Mouse (Mus musculus) layer of hippocampus, adult 9-10 months (tissue): ENCODE data around the gene Stk32c.

Source experiments
- DNase-seq: peaks from one replicate; pipeline ENCODE4 v3.0.0; 2022; ENCODE audit warnings: low spot score

Stk32c gene

GRCm38 (mm10) chr7:139139921-139140461, 73.1 kb downstream of the Stk32c start:
- no peak for DNase-seq

GRCm38 (mm10) chr7:139136906-139137491, 76.1 kb downstream of the Stk32c start:
- no peak for DNase-seq

GRCm38 (mm10) chr7:139135236-139135635, 77.9 kb downstream of the Stk32c start:
- DNase-seq, result no peak

DNA sequence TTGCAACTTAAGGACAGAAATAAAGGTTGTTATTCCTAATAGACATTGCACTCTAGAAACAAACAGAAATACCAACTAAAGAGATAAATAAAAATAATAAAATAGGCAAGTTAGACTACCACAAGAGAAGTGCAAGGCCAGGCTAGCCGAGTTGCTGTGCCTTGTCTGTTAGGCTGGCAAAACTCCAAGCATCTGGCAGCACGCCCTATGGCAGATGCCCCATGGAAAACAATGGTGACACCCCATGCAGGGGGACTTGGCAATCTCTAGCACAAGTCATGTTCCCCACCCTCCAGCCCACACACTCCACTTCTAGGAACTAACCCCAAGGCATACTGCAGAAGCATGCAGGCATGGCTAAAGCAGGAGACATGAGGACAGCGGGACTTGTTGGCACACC, 79.7 kb downstream of the Stk32c start:
- DNase-seq, result no peak

- DNase-seq, result no peak
These were observed 81.6 kb downstream of the Stk32c start for GRCm38 (mm10) chr7:139131538-139131937.

DNA sequence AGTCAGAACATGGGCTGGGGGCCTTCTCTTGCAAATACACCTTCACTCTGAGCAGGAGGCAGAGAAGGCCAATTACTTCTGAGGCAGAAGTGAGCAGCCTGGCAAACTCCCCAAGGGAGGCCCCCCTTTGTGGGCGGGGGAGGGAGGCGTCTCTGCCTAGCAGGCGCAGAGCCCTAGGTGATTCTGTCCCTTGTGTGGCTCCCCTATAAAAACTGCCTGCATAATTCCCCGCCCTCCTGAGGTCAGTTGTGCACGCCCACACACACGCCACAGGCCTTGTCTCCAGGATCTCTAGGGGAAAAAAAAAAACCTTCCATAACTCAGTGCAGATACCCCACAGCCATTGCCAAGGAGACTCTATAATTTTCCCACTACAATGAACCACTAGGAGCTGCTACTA, 82.7 kb downstream of the Stk32c start:
- no peak for DNase-seq

DNA sequence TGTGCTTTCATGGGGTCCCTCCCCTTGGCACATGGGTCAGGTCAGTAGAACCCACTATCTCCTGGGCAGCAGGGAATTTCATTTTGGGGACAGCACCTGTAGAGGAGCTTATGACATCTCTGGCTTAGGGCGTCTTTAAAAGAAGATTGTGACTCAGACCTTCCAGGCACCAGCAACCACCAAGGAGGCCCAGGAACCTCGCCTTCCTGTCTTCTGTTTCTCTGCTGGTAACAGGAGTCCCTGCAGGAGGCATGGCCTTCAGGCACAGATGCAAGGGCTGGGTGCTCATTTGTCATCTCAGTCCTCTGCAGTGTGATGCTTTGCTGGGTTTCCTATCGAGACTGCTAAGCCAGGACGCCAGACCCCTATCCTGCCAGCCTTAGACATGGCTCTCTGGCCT, 84.1 kb downstream of the Stk32c start:
- DNase-seq, result no peak

GRCm38 (mm10) chr7:139126549-139126948, 86.6 kb downstream of the Stk32c start:
- no peak for DNase-seq

DNA sequence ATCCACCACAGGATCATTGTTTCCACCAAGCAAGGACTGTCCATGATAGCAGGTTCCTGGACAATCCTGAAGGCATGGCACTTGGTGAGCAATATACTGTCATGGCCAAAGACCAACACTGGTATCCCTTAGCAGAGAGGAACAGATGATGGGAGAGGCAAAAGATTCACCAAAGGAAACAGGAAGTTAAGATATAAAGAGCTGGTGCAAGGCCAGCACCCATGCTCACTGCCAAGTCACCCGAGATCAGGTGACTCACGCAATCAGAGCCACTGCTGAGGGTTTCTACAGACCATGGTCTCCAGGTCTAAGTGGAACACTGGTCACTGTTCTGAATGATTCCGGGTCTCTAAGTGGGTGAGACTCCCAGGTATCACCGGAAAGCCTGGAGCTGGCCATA, 87.2 kb downstream of the Stk32c start:
- no peak for DNase-seq

DNA sequence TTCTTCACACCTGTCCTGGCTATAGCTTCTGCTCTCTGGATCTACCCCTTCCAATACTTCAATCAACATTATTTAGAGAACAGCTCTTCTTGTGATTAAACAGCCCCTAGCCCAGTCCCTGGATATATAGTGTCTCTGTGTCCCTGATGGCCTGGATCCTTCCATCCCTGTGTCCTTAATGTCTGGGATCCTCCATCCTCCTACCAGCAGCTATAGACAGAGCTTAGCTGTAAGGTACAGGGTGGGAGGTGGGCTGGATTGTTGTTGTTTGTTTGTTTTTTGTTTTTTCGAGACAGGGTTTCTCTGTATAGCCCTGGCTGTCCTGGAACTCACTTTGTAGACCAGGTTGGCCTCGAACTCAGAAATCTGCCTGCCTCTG, 93.3 kb downstream of the Stk32c start:
- DNase-seq, result no peak

DNA sequence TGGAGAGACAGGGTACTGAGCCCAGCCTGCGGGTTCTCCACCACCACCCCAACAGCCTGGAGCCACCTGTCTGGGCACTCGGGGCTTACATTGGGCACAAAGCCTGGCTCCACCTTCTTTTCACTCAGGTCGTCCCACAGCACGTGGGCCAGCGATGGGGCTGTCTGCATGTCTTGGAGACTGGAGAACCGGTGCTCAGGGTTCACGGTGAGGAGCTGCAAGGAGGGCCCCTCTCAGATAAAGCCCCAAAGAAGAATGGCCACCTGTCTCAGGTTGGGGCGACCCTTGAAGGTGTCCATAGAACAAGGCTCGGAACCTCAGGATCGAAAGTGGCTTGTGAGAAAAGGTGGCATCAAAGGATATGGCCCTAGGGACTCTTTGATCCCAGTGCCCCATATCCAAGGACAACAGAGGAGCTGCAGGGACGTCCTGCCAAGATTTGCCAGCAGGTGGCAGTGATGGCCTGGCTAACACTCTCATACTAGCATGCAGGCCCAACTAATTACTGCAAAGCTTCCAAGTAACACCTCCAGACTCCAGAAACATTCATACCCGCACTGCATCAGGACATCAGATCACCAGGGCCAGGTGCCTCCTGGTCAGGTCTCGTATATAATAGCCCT, 93.8 kb downstream of the Stk32c start:
- peak; percentile 84 for DNase-seq

GRCm38 (mm10) chr7:139107908-139108650, 105.0 kb downstream of the Stk32c start:
- no peak for DNase-seq

DNA sequence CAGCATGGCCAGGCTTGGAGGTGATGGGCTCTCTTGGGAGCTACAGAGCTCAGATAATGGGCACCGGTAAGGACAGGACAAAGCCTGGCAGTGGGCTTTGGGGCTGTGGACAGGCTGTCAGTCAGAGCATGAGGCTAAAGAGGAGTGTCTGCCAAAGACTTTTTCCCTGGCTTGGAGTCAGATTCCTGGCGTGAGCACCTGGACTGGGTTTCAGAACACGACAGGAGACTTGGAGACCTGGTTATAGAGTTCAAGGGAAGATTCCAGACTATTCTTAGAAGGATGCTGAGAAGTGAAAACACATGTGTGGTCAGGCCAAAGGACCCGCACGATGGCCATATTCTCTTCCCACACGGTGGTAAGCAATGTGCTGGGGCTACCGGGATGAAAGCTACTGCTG, 107.4 kb downstream of the Stk32c start:
- no peak for DNase-seq

DNA sequence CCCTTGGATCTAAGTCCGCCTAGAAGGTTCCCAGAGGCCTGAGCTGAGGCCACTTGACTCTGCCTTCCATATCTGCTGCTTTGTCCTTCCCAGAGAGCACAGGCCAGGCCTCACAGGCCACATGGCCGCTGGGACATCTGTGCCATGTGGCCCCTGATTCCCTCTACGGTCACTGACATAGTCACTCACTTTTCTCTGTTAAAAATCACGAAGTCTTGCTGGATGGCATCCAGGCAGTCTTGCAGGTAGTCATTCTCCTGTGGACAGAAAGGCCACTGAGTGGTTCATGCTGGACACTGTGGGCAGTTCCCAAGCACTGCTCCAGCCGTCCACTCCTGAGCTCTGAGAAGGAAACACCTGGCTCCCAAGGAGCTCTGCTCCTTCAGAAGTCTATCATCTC, 108.0 kb downstream of the Stk32c start:
- DNase-seq, result no peak

DNA sequence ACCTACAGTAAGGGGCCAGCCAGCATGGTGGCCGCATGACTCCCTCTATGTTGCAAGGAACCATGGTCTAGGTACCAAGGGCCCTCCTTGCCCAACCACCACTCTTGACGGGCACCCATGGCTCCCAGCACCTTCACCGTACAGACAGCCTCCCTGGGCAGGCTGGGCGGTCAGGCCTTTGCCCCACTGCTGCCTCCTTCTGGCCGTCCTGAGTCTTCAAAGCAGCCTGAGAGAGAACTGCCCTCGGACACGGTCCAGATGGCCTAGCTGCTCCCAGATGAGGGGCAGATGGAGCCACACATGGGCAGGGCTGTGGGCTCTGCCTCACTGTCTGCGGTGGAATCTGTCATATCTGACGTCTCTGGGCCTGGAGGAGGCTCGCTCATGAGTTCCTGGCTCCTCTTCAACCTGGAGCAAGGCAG, 109.1 kb downstream of the Stk32c start:
- DNase-seq, result no peak

GRCm38 (mm10) chr7:139101826-139102225, 111.3 kb downstream of the Stk32c start:
- DNase-seq, result no peak

- DNase-seq, result no peak
These were observed 111.8 kb downstream of the Stk32c start for GRCm38 (mm10) chr7:139101286-139101804.

DNA sequence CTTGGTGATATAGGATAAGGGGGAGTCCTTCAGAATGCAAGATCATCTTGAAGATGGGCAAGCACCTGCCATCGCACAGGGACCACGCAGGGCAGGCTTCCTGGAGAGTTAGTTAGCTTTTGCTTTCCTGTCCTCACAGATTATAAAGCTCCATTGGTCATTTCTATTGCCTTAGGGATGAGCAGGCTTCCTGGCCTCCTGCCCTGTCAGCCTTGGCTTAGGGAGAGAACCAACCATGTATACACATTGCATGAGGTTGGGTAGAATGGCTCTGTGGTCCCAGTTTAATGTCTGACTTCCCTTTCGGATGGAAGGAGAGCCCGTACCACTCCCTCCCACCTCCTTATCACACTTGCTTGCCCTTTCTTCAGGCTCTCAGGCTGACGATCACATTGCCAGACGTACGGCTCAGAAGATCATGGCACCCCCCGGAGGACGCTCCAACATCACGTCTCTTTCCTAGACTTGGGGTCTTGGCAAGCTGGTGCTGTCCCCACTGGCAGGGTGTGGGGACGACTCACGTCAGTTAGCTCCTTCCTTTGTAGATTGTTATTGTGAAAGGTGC, 112.5 kb downstream of the Stk32c start:
- no peak for DNase-seq

- no peak for DNase-seq
These were observed 116.7 kb downstream of the Stk32c start for GRCm38 (mm10) chr7:139096399-139096798.

DNA sequence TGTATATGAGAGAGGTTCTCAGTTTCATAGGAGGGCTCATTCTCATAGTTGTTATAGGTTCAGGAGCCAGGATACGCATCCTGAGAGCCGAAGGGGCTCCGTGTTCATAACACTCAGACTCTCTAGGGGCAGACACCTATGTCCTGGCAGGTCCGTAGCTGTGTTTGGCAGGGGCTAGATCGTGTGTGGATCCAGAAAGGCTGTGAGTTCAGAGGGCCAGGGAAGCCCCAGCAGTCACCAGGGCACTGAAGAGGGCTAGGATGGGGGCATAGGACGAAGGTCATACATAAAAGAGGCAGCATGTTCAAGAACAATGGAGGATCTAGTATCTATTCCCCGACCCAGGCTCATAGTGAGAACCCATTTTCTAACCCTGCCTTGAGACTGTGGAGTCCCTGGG, 117.8 kb downstream of the Stk32c start:
- no peak for DNase-seq

GRCm38 (mm10) chr7:139094761-139095160, 118.3 kb downstream of the Stk32c start:
- DNase-seq, result no peak

DNA sequence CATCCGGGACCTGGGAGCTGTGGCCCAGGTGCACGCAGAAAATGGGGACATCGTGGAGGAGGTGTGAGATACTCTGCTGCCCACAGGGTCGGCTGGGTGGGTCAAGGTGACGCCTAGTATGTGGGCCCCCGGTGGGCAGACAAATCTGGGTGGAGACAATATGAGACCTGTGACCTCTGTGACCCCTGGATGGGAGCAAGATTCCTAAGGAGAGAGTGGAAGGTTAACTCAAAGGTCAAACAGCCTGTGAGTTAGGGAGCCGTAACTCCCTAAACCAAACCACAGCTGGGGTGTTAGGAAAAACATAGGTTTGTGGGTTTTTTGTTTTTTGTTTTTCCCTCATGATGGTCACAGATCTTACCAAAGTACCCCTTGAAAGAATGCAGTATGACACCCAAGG, 119.3 kb downstream of the Stk32c start:
- no peak for DNase-seq

GRCm38 (mm10) chr7:139093124-139093523, 120.0 kb downstream of the Stk32c start:
- no peak for DNase-seq
